Mouse (Mus musculus) right cerebral cortex, postnatal 10 days (tissue): ENCODE data around the gene Ino80d.

Experiments
- DNase-seq, 2 experiments: peaks; one replicate each; pipeline ENCODE4 v3.0.0; 2021; ENCODE audit warnings: low spot score in 2 of 2

Gene Ino80d

GRCm38 (mm10) chr1:63107614-63108327 lies 6.7 kb downstream of the Ino80d start:
- DNase-seq, result peak in 1 of 2 experiments; percentile 31

DNA sequence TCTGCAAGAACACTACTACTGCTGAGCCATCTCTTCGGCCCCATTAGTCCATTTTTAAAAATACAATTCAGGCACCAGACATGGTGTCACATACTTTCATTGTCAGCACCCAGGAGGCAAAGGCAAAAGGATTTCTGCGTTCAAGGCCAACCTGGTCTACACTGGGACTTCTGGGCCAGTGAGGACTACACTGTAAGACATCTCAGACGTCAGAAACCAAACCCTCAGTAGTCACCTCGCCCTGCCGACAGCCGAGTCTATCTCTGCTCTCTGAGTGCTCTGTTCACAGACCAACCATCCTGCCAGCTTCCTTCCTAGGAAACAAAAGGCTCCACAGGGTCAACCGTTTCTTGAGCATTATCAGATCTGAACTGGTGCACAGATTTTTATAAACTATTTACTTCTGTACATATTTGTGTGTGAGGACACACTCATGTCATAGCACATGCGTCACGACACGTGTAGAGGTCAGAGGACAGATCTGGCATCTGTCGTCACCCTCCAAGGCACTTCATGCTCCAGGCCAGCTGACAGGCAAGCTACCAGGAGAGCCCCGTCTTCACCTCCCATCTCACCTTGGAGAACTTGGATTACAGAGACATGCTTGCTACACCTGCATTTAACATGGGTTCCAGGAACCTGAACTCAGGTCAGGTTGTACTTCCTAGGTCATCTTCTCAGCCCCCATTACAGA lies 11.6 kb downstream of the Ino80d start:
- DNase-seq, result no peak

GRCm38 (mm10) chr1:63100196-63100595 lies 14.3 kb downstream of the Ino80d start:
- DNase-seq, result no peak

DNA sequence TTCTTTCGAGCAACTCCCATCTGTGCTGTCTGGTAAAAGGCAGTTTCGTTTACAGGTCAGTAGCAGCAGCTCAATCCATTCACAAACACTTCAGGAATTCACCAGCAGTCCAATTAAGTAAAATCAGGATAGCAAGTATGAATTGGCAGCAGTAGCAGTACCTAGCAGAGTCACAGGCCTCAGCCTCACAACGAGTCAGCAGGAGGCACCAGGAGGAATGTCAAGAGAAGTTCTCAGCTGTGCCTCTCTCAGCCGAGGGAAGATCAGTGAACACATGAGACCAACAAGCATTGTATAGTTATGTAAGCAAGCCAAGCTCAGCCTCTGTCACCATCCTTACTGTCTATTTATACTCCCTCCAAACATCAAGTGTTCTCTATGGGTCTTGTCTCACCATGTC lies 15.6 kb downstream of the Ino80d start:
- DNase-seq, result no peak

GRCm38 (mm10) chr1:63096071-63096470 lies 18.4 kb downstream of the Ino80d start:
- no peak for DNase-seq

DNA sequence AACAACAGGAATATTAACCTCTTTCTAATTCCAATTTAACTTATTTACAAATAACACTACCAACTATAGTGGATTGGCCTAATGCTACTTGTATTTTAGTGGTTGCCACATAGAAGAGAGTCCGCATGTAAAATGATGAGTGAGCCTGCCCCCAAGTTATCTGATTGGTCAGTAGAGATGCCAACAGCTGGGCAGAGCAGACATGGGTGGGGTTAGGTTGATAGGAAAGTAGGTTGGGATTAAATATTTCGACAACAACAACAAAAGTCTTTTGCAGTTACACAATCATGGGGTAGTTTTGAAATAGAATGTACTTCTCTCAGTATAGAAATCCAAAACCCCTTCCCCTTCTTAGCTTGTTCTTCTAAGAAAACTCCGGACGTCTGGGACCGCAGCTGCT lies 24.7 kb downstream of the Ino80d start:
- DNase-seq, result no peak

DNA sequence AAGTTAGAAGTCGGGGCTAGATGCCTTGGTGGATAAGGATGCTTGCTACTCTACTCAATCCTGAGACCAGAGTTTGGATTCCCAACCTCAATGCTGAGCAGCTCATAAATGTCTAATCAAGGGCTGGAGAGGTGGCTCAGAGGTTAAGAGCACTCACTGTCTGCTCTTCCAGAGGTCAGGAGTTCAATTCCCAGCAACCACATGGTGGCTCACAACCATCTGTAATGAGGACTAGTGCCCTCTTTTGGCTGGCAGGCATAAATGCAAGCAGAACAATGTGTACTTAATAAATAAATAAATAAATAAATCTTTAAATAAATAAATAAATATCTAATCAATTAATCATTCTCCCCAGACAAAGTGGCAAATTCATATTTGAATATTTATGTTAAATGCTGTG lies 25.9 kb downstream of the Ino80d start:
- no peak for DNase-seq

- DNase-seq, result no peak
These were observed 34.2 kb downstream of the Ino80d start for GRCm38 (mm10) chr1:63080277-63080676.

- no peak for DNase-seq
These were observed 38.1 kb downstream of the Ino80d start for GRCm38 (mm10) chr1:63076383-63076782.

GRCm38 (mm10) chr1:63071379-63071778 lies 43.1 kb downstream of the Ino80d start:
- DNase-seq, result no peak

GRCm38 (mm10) chr1:63058361-63058760 lies 56.1 kb downstream of the Ino80d start:
- no peak for DNase-seq

DNA sequence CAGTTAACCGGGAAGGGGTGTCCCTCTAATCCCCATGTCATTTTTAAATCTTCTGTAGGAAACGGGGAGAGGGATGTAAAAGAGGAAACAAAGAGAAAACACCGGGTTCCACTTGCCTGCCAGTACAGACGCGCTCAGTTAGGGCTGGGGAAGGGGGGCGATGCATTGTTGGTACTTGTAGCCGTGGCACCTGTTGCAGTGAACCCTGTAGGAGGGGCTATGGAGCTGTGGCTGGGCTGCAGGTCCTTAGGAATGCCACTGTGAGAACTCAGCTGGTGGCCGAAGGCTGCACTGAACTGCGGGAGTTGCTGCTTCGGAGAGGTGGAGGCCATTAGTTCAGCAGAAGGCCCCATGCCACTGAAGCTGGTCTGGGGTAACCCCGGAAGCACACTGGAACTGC lies 56.6 kb downstream of the Ino80d start:
- DNase-seq, result no peak

DNA sequence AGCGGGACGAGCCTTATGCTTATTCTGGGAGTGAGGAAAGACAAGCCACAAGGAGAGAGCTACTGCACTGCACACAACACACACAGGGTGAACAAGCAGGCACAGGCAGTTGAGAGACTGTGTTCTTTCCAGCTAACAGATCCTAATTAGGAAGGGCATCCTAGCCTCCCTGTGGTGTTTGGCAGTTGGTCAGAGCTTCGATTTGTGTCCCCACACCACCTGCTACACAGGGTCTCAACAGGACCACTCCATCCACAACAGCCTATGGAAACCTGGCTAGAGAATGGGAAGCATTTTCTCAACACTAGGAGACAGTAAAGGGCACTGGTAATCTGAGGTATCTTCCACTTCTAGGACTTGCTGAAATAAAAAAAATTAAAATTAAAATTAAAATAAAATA lies 57.1 kb downstream of the Ino80d start:
- DNase-seq, result no peak

DNA sequence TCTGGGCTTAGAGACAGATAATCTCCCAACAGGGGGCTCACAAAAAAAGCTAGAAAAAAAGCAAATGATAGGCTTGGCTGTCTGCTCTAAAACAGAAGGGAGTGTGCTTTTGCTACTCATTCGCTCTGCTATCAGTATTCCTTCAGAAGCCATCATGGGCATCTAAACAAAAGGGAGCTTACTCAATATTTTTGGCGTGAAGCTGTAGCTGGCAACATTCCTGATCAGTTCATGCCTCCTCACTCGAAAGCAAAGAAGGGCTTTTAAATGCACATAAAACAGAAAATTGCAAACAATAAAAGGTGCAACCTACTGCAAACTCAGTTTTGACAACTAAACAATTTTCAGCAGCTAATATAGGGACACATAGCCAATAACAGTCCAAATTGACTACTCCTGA lies 59.1 kb downstream of the Ino80d start:
- DNase-seq, result no peak

- DNase-seq, result no peak
These were observed 63.6 kb downstream of the Ino80d start for GRCm38 (mm10) chr1:63050866-63051265.

DNA sequence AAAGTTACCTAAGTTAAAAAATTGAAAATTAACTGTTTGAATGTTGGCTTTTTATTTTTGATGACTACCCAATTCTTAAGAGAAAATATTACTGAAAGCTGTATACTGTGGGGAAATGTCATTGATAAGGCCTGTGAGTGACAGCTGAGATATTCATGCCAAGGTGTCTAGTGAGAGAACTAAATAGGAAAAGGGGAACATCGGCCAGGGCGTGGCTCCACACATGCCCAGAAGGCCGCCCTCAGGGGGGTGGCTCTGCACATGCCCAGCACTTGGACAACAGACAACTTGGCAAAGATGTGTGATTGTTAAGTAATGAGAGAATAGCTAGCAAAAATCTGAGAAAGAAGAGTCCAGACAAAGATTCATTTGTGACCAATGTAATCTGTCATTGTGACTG lies 64.5 kb downstream of the Ino80d start:
- no peak for DNase-seq

GRCm38 (mm10) chr1:63047983-63048382 lies 66.5 kb downstream of the Ino80d start:
- no peak for DNase-seq

DNA sequence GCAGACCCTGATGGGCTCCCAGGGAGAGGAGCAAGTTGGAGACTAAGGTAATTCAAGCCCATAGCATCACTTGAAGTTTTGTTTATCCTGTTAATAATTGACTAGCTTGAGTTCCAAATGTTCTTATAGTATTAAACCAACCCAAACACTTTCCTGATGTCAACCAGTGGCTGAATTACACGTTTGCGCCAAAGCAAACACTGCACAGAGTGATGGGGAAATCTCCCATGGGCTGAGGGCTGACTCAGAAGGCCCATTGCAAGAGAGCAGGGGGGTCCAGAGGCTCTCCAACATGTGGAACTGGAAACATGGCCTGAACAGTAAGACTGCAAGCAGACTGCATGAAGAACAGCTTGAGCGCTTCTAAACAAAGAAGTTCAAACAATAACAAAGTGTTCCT lies 81.5 kb downstream of the Ino80d start:
- no peak for DNase-seq

DNA sequence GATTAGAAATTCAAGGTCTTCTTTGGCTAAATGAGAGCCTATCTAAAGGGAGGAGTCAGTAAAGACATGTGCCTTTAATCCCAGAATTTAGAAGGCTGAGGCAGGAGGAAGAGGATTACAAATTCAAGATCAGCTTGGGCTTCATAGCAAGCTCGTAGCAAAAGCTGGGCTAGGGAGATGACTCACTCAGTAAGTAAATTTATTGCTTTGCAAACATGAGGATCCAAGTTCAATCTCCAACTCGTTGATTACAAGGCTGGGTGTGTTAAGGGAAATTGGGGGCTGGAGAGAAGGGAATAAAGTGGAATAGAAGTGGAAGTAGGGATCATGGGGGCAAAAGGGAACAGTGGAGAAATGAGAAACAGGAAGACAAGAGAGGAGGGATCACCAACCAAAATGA lies 94.6 kb downstream of the Ino80d start:
- no peak for DNase-seq

DNA sequence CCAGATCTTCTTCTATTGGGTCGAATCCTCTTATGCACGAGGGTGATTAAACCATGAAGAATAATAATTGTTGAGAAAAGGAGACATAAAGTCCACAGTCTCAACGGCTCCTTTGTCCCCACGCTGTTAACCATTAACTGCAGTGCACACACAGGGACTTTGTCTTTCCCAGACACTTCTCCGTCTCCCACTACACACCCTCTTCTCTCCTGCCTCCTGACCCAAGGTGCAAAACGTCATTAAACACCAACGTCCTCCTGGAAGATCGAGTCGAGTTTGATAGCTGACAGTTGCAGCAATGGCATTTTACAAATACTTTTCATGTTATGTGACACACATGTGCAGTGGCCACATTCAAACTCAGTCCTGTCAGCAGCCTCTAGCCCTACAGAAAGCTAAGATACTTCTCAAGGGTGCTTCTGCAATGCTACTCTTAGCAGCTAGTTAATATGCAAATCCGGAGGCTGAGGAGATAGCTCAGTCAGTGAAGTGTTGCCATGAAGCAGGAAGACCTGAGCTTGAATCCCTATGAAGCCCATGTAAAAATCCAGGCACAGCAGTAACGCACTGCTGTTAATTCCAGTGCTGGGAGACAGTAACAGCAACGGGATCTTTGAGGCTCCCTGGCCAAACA lies 109.3 kb downstream of the Ino80d start:
- no peak for DNase-seq

DNA sequence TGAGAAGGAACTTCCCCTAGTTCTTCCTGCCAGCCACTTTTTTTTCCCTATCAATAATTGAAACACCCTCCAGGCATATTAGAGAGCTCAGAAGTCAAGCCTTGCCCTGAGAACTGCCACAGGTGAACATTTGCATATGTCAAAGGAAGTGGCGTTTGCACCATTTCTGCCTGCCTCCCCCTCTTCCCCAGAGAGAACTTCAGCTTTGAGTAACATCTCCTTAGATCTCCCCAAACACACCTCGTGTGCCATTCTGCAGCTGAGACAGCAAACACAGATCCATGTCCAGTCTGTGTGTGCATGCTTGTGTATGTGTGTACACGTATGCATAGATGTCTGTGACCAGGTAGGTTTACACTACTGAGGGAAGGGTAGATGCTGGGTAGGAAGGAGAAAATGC lies 112.6 kb downstream of the Ino80d start:
- no peak for DNase-seq

DNA sequence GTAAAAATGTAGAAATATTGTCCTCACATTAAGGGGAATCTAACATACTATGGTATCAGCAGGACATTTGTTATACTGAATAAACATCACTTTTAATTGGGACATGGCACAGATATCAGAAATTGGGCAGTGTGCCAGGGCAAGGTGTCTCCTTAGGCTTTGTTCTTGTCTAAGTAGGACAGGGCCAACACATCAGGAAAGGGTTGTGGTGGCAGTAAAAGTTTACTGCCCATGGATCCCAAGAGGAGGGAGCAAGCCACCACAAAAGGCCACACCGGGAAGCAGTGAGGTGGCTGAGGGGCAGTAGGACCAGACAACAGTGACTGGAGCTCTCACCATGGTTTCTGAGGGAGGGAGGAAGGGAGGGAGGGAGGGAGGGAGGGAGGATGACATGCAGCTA lies 121.1 kb downstream of the Ino80d start:
- DNase-seq, result no peak

DNA sequence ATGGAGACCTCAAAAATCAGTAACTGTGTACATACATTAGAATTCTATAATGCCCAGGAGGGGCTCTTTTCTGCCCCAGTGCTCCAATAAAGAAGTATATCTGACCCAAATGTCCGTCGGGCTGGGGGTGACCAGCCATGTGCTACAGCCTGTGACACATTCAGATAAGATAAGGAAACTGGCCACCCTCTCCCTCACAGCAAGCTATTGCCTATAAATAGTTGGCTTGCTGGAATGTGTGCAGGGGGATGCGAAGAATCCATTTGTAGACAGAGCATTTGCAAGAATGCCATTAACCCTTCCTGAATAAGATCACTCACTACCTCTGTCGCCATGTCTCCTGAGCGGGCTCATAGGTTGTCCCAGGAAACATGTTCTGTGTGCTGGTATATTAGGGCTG lies 121.8 kb downstream of the Ino80d start:
- DNase-seq, result no peak
